Mouse (Mus musculus) myocyte (in vitro differentiated cells): ENCODE measurements around the gene Hnrnpll. TPM values are rescaled to one million over a fixed set of nuclear protein-coding genes. Genes with fewer than 3 reads are reported as not detected.

ENCODE experiments used
- H3K27me3 ChIP-seq: one replicate; pipeline ENCODE4 v1.6.1; 2011; ENCODE audit not compliant: control insufficient read depth, insufficient read depth, insufficient read length
- H3K36me3 ChIP-seq: one replicate; pipeline ENCODE4 v1.6.1; 2011; ENCODE audit not compliant: control insufficient read depth, insufficient read depth
- H3K4me2 ChIP-seq: one replicate; pipeline ENCODE4 v1.6.1; 2011; ENCODE audit warnings: low read depth, control low read depth
- H3K4me3 ChIP-seq: one replicate; pipeline ENCODE4 v1.5.1; 2011; ENCODE audit warnings: mild to moderate bottlenecking, control low read depth, moderate library complexity
- H3K79me2 ChIP-seq: one replicate; pipeline ENCODE4 v1.6.1; 2011; ENCODE audit not compliant: control insufficient read depth, insufficient read depth
- H3ac ChIP-seq: one replicate; pipeline ENCODE4 v1.6.1; 2011; ENCODE audit not compliant: control insufficient read depth, insufficient read length
- CEBPB ChIP-seq: IDR thresholded peaks from 2 replicates; pipeline ENCODE4 v1.6.1; 2011; ENCODE audit warnings: mild to moderate bottlenecking, moderate library complexity; ENCODE audit not compliant: poor library complexity, insufficient read depth, severe bottlenecking
- E2F4 ChIP-seq: IDR thresholded peaks from one replicate; pipeline ENCODE4 v1.6.1; 2011; ENCODE audit warnings: mild to moderate bottlenecking, control low read depth, moderate library complexity; ENCODE audit not compliant: insufficient read depth
- MAX ChIP-seq: IDR thresholded peaks from one replicate; pipeline ENCODE4 v1.6.1; 2011; ENCODE audit warnings: low read depth, mild to moderate bottlenecking, control low read depth
- MYOD1 ChIP-seq, 3 experiments: IDR thresholded peaks; one replicate each; pipeline ENCODE4 v1.6.1; 2011; ENCODE audit warnings: control low read depth in 2 of 3, low read depth in 2 of 3, mild to moderate bottlenecking in 2 of 3, moderate library complexity in 1 of 3; ENCODE audit not compliant: insufficient read length in 2 of 3, control insufficient read depth in 1 of 3
- MYOG ChIP-seq, 3 experiments: IDR thresholded peaks; one replicate each; pipeline ENCODE4 v1.6.1; 2011; ENCODE audit warnings: control low read depth in 2 of 3, low read depth in 2 of 3, mild to moderate bottlenecking in 2 of 3; ENCODE audit not compliant: insufficient read length in 2 of 3, control insufficient read depth in 1 of 3, insufficient read depth in 1 of 3
- POLR2A ChIP-seq: IDR thresholded peaks from one replicate; pipeline ENCODE4 v1.6.1; 2011; ENCODE audit warnings: low read depth, mild to moderate bottlenecking, control low read depth, moderate library complexity; ENCODE audit not compliant: insufficient read length
- POLR2AphosphoS2 ChIP-seq: IDR thresholded peaks from one replicate; pipeline ENCODE4 v1.6.1; 2011; ENCODE audit warnings: low read depth, control low read depth; ENCODE audit not compliant: insufficient read length
- REST ChIP-seq: IDR thresholded peaks from one replicate; pipeline ENCODE4 v1.6.1; 2011; ENCODE audit warnings: mild to moderate bottlenecking, control low read depth, moderate library complexity; ENCODE audit not compliant: insufficient read depth, insufficient read length
- SRF ChIP-seq: IDR thresholded peaks from one replicate; pipeline ENCODE4 v1.6.1; 2011; ENCODE audit warnings: low read depth; ENCODE audit not compliant: control insufficient read depth, insufficient read length
- TCF12 ChIP-seq: IDR thresholded peaks from one replicate; pipeline ENCODE4 v1.6.1; 2011; ENCODE audit warnings: mild to moderate bottlenecking, control low read depth; ENCODE audit not compliant: poor library complexity, insufficient read depth, severe bottlenecking
- TCF3 ChIP-seq: IDR thresholded peaks from one replicate; pipeline ENCODE4 v1.6.1; 2011; ENCODE audit warnings: low read depth, control low read depth; ENCODE audit not compliant: insufficient read length
- USF1 ChIP-seq: IDR thresholded peaks from one replicate; pipeline ENCODE4 v1.6.1; 2011; ENCODE audit warnings: low read depth, mild to moderate bottlenecking, control low read depth, moderate library complexity
- polyA plus RNA-seq: library from polyadenylated mRNA; unstranded; fragments of >200 nt; fragmentation: generic; extraction: Trizol; gene quantifications from one replicate; pipeline ENCODE4 v1.2.1, GENCODE M21; 2012; ENCODE audit warnings: missing spikeins

The Hnrnpll gene
- polyA plus RNA-seq, 1 experiment = 24.0 TPM

DNA sequence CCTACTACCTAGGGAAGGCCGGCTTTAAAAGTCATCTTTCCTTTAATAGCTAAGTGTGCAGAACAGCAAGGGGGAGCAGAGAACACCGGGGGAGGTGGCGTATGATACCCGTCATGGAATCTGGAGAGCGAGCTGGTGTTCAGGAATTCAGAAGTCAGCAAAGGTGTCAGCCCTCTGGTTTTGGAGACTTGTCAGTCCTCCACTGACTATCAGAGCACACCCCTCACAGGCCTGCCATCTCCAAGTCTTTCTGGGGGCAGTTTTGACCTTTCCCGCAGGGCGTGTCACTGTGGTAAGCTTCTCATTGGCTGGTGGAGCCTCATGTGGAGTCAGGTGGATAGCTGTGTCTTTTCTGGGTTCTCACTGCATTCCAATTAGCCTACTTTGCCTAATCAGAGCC lies 72.0 kb downstream of the Hnrnpll start:
- Histone ChIP-seq H3ac (no peak overlapping the region), H3K27me3 (no peaks in the 10 kb centered on the region), H3K79me2 (no peaks in the 10 kb centered on the region), H3K36me3 (no peaks in the 10 kb centered on the region), H3K4me2 (no peak overlapping the region), H3K4me3 (no peak overlapping the region)
- no peak for TF ChIP-seq SRF
- TF ChIP-seq TCF3 = no peak
- no peak for TF ChIP-seq MAX
- TF ChIP-seq E2F4 = no peak
- TF ChIP-seq TCF12 = no peak
- no peak for TF ChIP-seq POLR2A
- TF ChIP-seq CEBPB = no peak
- no peak for TF ChIP-seq MYOD1 (IDR thresholded peaks at IDR 0.05; ENCODE audit: control insufficient read depth in 1 of 3, insufficient read length in 2 of 3, low read depth in 2 of 3)
- no peak for TF ChIP-seq MYOG (IDR thresholded peaks at IDR 0.05; ENCODE audit: control insufficient read depth in 1 of 3, insufficient read depth in 1 of 3, insufficient read length in 2 of 3, low read depth in 2 of 3)
- no peak for TF ChIP-seq USF1
- no peak for TF ChIP-seq REST

DNA sequence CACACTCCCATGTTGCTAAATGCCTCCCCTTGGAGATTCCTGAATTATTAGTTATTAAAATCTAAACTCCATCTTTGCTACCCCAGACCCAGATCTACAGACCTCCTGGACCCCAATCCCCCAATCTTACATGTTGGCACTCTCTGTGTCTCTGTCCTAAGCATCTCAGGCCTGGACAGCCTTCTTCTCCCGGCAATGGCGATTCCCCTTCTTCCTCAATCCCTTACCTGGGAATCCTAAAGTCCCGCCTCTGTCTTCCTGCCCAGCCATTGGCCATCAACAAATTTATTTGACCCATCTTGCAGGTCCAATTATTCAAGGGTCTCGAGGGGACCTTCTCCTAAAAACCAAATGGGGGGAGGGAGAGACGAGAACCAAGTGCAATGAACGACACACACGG lies 77.7 kb downstream of the Hnrnpll start:
- Histone ChIP-seq H3K27me3 (no peaks in the 10 kb centered on the region), H3K4me2 (no peak overlapping the region), H3ac (no peak overlapping the region), H3K4me3 (no peak overlapping the region), H3K79me2 (no peaks in the 10 kb centered on the region), H3K36me3 (no peaks in the 10 kb centered on the region)
- TF ChIP-seq USF1 (no peak), CEBPB (no peak), TCF3 (no peak), TCF12 (no peak), SRF (no peak), POLR2AphosphoS2 (no peak), E2F4 (no peak), MAX (no peak), REST (no peak), POLR2A (no peak), MYOG (IDR thresholded peaks at IDR 0.05; ENCODE audit: control insufficient read depth in 1 of 3, insufficient read depth in 1 of 3, insufficient read length in 2 of 3, low read depth in 2 of 3) (no peak), MYOD1 (IDR thresholded peaks at IDR 0.05; ENCODE audit: control insufficient read depth in 1 of 3, insufficient read length in 2 of 3, low read depth in 2 of 3) (no peak)

DNA sequence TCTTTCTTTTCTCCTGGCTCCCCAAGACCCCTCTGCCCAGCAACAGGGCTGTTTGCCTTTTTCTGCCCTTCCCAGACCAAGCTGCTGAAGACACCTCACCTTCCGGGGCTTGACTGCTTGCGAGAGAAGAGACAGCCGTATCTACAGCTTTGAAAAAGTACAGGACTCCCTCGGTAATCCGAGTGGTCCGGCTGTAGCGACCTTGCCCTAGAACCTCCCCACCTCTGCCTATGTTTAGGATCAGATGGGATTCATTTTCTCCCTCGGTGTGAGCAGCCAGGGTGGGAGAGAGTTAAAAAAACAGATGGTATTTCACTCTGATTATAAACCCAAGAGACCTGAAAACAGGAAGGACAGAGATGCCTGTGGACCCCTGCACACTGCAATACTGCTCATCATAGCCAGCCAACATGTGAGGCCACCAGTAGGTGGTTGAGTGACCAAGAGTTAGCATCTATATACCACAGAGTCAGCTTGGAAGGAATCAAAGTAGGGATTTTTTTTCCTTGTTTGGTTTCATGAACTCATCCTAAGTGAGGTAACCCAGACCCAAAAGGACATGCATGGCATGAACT lies 79.1 kb downstream of the Hnrnpll start:
- Histone ChIP-seq H3K4me2 (no peak overlapping the region), H3K4me3 (no peak overlapping the region), H3K79me2 (no peaks in the 10 kb centered on the region), H3K27me3 (no peaks in the 10 kb centered on the region), H3K36me3 (no peaks in the 10 kb centered on the region), H3ac (no peak overlapping the region)
- TF ChIP-seq REST = no peak
- no peak for TF ChIP-seq MYOG (IDR thresholded peaks at IDR 0.05; ENCODE audit: control insufficient read depth in 1 of 3, insufficient read depth in 1 of 3, insufficient read length in 2 of 3, low read depth in 2 of 3)
- no peak for TF ChIP-seq USF1
- TF ChIP-seq TCF12 = no peak
- no peak for TF ChIP-seq CEBPB
- no peak for TF ChIP-seq MYOD1 (IDR thresholded peaks at IDR 0.05; ENCODE audit: control insufficient read depth in 1 of 3, insufficient read length in 2 of 3, low read depth in 2 of 3)
- TF ChIP-seq POLR2A = no peak
- no peak for TF ChIP-seq E2F4

DNA sequence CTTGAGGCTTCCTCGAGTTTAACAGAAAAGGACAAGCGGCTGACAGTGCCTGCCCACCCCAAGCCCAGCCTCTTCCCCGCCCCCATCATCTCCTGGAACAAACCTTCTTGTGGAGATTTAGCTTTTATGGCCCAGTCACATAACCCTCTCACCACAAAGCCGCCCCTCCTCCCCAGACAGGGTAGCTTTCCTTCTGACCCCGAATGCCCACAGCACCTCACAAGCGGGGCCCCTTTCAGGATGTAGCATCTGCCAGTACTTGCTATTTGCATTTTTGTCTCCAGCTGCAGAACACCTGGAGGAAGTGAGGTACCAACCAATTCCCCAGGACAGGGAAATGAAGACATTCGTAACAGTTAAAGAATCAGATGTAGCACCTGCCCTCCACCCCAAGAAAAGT lies 79.6 kb downstream of the Hnrnpll start:
- Histone ChIP-seq H3K4me2 (peak overlapping the region; percentile 45), H3K36me3 (no peaks in the 10 kb centered on the region), H3K4me3 (no peak overlapping the region), H3K27me3 (no peaks in the 10 kb centered on the region), H3ac (no peak overlapping the region), H3K79me2 (no peaks in the 10 kb centered on the region)
- no peak for TF ChIP-seq REST

DNA sequence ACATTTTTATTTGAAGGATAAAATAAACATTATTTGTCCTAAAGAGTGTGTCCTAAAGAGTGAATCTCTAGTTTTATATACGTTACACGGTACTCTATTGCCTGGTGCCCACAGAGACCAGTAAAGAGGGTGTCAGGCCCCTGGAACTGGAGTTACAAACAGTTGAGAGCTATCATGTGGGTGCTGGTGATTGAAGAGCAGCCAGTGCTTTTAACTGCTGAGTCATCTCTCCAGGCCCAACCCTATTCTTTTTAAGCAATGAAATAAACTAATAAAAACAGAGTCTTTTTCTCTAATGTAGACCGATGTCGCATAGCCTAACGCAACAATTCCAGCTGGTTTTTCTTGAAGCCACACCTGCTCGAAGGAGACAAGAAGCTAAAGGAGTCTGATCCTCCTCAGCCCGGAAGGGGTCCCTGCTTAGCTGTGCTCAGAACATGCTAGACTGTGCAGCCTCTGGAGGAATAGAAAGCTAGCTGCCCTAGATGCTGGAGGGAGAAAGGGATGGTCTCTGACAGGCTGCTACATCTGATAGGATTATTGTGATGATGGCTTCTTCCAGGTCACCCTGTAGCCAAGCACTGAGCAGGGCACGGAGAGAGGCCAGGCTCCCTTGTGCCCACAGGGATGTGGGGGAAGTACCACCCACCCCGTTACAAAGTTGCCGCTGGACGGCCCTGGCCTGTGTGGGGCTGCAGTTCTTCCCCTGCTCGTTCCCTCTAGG lies 80.2 kb downstream of the Hnrnpll start:
- peak overlapping the region; percentile 45 for H3K4me2 ChIP-seq
- H3K79me2 ChIP-seq = no peaks in the 10 kb centered on the region
- no peak overlapping the region for H3ac ChIP-seq
- no peaks in the 10 kb centered on the region for H3K27me3 ChIP-seq
- no peak for TF ChIP-seq TCF12
- no peak overlapping the region for H3K4me3 ChIP-seq
- H3K36me3 ChIP-seq = no peaks in the 10 kb centered on the region
